Mouse (Mus musculus) liver, embryonic 14.5 days (tissue): ENCODE measurements around the gene Nme7. TPM values are rescaled to one million over a fixed set of nuclear protein-coding genes. Genes with fewer than 3 reads are reported as not detected.

ENCODE experiments used
- ATAC-seq: fragments of 200-750 bp; cut with Nextera tagmentation; 2 replicates; pipeline ENCODE4 v1.8.0; 2017; ENCODE audit warnings: moderate number of reproducible peaks, mild to moderate bottlenecking, moderate library complexity; ENCODE audit not compliant: insufficient read depth
- DNase-seq, 3 experiments: peaks; one replicate each; pipeline ENCODE4 v3.0.0-alpha.2; 2012 to 2013; ENCODE audit warnings: low read depth in 3 of 3, low spot score in 3 of 3
- H3K27ac ChIP-seq: fragments of 300-500 bp; sonication (generic); 2 replicates; pipeline ENCODE4 v1.5.1; 2014; ENCODE audit warnings: moderate library complexity, mild to moderate bottlenecking, control low read depth, inconsistent platforms
- H3K27me3 ChIP-seq: fragments of 300-500 bp; sonication (generic); 2 replicates; pipeline ENCODE4 v1.6.1; 2014; ENCODE audit warnings: mild to moderate bottlenecking, low read length, moderate library complexity; ENCODE audit not compliant: control insufficient read depth, insufficient read depth
- H3K36me3 ChIP-seq: fragments of 300-500 bp; sonication (generic); replicated peaks from 2 replicates; pipeline ENCODE4 v1.6.1; 2014; ENCODE audit warnings: low read depth; ENCODE audit not compliant: control insufficient read depth, insufficient read depth
- H3K4me1 ChIP-seq, 2 experiments: fragments of 200-500 bp in 1 of 2; fragments of 300-500 bp in 1 of 2; sonication (generic) in 1 of 2; replicated peaks; 2 replicates each; pipeline ENCODE4 v1.6.1; 2012 to 2014; ENCODE audit warnings: antibody characterized with exemption in 1 of 2, inconsistent platforms in 1 of 2, low read length in 1 of 2; ENCODE audit not compliant: control insufficient read depth in 2 of 2, insufficient read depth in 2 of 2
- H3K4me2 ChIP-seq: fragments of 300-500 bp; sonication (generic); 2 replicates; pipeline ENCODE4 v1.6.1; 2014; ENCODE audit warnings: low read depth, mild to moderate bottlenecking, control low read depth, moderate library complexity
- H3K4me3 ChIP-seq, 2 experiments: fragments of 200-500 bp in 1 of 2; fragments of 300-500 bp in 1 of 2; sonication (generic) in 1 of 2; 2 replicates each; pipeline ENCODE4 v1.5.1; 2012 to 2014; ENCODE audit warnings: low read depth in 2 of 2, low read length in 2 of 2, mild to moderate bottlenecking in 2 of 2, control low read depth in 1 of 2, inconsistent platforms in 1 of 2, moderate library complexity in 1 of 2; ENCODE audit not compliant: insufficient read depth in 1 of 2
- H3K9ac ChIP-seq: fragments of 300-500 bp; sonication (generic); replicated peaks from 2 replicates; pipeline ENCODE4 v1.6.1; 2014; ENCODE audit warnings: mild to moderate bottlenecking, control low read depth, moderate library complexity
- H3K9me3 ChIP-seq: fragments of 300-500 bp; sonication (generic); 2 replicates; pipeline ENCODE4 v1.6.1; 2016; ENCODE audit warnings: low read length, mixed read lengths; ENCODE audit not compliant: control insufficient read depth
- CTCF ChIP-seq: IDR thresholded peaks from 2 replicates; pipeline ENCODE4 v1.5.1; 2016; ENCODE audit warnings: antibody characterized with exemption, low read depth, control low read depth
- EP300 ChIP-seq: IDR thresholded peaks from 2 replicates; pipeline ENCODE4 v1.6.1; 2016; ENCODE audit warnings: antibody characterized with exemption, low read depth
- WGBS: fragments of 180-500 bp; shearing (Covaris S2); extraction: QIAGEN DNeasy Blood & Tissue Kit; methylation state at CpG from one replicate; pipeline ENCODE4 v1.1.7; 2014; ENCODE audit not compliant: insufficient replicate concordance; 5-methylcytosine and 5-hydroxymethylcytosine counted together
- polyA plus RNA-seq, 2 experiments: library from polyadenylated mRNA; depleted of rRNA in 1 of 2; stranded (reverse) in 1 of 2; unstranded in 1 of 2; fragments of >200 nt; fragmentation: Nextera tagmentation in 1 of 2; extraction: Ambion mirVana in 1 of 2; gene quantifications; 2 replicates each; pipeline versions ENCODE4 v1.2.1 to v1.2.3; 2012 to 2014

Nme7 gene
- polyA plus RNA-seq, 2 experiments = 6.4 to 13.0 TPM

DNA sequence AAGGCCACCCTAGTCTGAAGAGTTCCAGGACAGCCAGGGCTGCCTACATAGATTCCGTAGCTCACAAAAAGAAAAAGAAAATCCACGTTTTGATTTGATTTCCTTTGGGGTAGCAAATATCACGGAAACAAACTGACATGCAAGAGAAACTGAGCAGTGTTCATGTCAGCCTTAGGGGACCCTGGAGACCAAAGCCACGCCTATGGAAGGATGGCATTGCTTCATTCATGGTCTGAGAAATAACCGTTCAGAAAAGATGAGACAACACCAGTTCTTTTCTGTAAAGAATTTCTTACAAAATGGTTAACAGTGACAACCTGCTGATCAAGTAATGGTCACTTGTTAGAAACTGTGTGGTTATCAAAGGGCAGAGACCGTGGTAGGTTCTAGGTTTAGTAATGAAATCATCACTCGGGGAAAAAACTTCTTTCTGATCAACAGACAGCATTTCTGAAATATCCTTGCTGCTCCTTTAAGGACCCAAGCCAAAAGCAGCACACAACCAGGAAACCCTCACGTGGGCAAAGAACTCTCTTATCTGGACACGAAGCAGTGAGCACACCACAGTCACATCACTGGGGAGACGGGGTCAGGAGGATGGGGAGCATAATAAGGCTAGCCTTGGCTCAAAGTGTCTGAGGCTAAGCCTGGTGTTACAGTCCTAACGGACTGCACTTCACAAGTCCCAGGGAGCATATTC lies 136.9 kb downstream of the Nme7 start:
- DNase-seq (no peak), ATAC-seq (peak; percentile 29; the same call in 1 of the 2 replicates)
- TF ChIP-seq CTCF = no peak
- TF ChIP-seq EP300 = no peak
- Histone ChIP-seq H3K9me3 (no peaks in the 10 kb centered on the region), H3K27ac (no peak overlapping the region), H3K4me1 (peaks cover 0 to 8% of the 10 kb centered on the region in 2 experiments; a peak in 2 of 4 replicates), H3K36me3 (no peaks in the 10 kb centered on the region), H3K4me2 (peak overlapping the region; percentile 11; the same call in 1 of the 2 replicates), H3K4me3 (no peak overlapping the region), H3K9ac (no peak overlapping the region), H3K27me3 (no peaks in the 10 kb centered on the region)
- 42% methylated on average over 11 of the region's 11 CpGs for WGBS

DNA sequence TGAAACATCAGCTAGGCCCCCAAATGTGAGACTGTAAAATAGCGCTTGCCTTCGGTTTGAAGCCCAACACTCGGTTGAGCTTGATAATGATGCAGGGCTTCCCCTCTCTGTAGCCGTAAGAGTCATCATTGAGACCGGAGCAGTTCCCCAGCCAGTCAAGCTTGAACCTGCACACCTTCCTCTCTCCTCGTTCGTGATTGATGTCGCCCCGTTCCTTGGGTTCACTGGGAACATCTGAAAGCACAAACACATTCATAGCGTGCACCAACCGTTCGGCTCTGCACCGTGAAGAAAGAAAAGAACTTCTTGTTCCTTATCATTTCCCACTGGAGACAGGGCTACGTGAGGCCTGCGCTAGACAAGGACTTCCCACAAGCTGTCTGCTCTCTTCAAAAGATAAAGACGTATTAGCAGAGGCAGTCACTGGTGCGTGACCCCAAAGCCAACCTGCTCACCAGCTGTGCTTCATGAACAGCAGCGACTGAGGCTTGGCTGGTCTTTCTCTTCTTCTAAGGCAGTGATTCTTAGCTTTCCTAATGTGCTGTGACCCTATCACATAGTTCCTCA lies 137.6 kb downstream of the Nme7 start:
- Histone ChIP-seq H3K4me1 (peaks cover 0 to 8% of the 10 kb centered on the region in 2 experiments; a peak in 2 of 4 replicates), H3K27ac (no peak overlapping the region), H3K27me3 (no peaks in the 10 kb centered on the region), H3K4me2 (peak overlapping the region; percentile 11), H3K4me3 (no peak overlapping the region), H3K36me3 (no peaks in the 10 kb centered on the region), H3K9me3 (no peaks in the 10 kb centered on the region), H3K9ac (no peak overlapping the region)
- 25% methylated on average over 18 of the region's 18 CpGs for WGBS
- TF ChIP-seq CTCF (no peak), EP300 (peak; percentile 45)
- peak; percentile 79 for ATAC-seq
- no peak for DNase-seq

GRCm38 (mm10) chr1:164445620-164446162 lies 141.8 kb downstream of the Nme7 start:
- Histone ChIP-seq H3K27me3 (no peaks in the 10 kb centered on the region), H3K4me2 (no peak overlapping the region), H3K36me3 (no peaks in the 10 kb centered on the region), H3K9ac (no peak overlapping the region), H3K27ac (no peak overlapping the region), H3K9me3 (no peaks in the 10 kb centered on the region), H3K4me3 (no peak overlapping the region), H3K4me1 (peaks cover 0 to 10% of the 10 kb centered on the region in 2 experiments; a peak in 2 of 4 replicates)
- WGBS = 56% methylated on average over 5 of the region's 5 CpGs
- ATAC-seq (no peak), DNase-seq (no peak)
- TF ChIP-seq CTCF = no peak
- TF ChIP-seq EP300 = no peak

- TF ChIP-seq CTCF = no peak
- TF ChIP-seq EP300 = no peak
- H3K4me3 ChIP-seq = no peak overlapping the region
- no peaks in the 10 kb centered on the region for H3K36me3 ChIP-seq
- H3K4me2 ChIP-seq = no peak overlapping the region
- H3K27me3 ChIP-seq = no peaks in the 10 kb centered on the region
- H3K27ac ChIP-seq = no peak overlapping the region
- WGBS = 75% methylated on average over 10 of the region's 10 CpGs
- no peak overlapping the region for H3K9ac ChIP-seq
- DNase-seq (no peak), ATAC-seq (no peak)
- no peaks in the 10 kb centered on the region for H3K9me3 ChIP-seq
- H3K4me1 ChIP-seq = peaks cover 0 to 3% of the 10 kb centered on the region in 2 experiments; a peak in 2 of 4 replicates
These were observed 142.6 kb downstream of the Nme7 start for GRCm38 (mm10) chr1:164446535-164446934.

- WGBS = 65% methylated on average over 6 of the region's 6 CpGs
- H3K9me3 ChIP-seq = no peaks in the 10 kb centered on the region
- H3K4me1 ChIP-seq = peaks cover 0 to 3% of the 10 kb centered on the region in 2 experiments; a peak in 2 of 4 replicates
- H3K27ac ChIP-seq = no peak overlapping the region
- no peak for ATAC-seq
- no peak overlapping the region for H3K9ac ChIP-seq
- H3K36me3 ChIP-seq = no peaks in the 10 kb centered on the region
- H3K4me2 ChIP-seq = no peak overlapping the region
- no peak overlapping the region for H3K4me3 ChIP-seq
- TF ChIP-seq CTCF (no peak), EP300 (no peak)
- DNase-seq = no peak
- H3K27me3 ChIP-seq = no peaks in the 10 kb centered on the region
These were observed 143.6 kb downstream of the Nme7 start for GRCm38 (mm10) chr1:164447521-164447920.
